Mouse (Mus musculus) adrenal gland (tissue): ENCODE measurements at regions not wholly inside any gene's neighbourhood (a gene's known extent, or its start where the extent isn't known, plus 50 kb on each side); places are given as distances from the start of the nearest gene placed in this dataset.
"Not testable (repeated sequence)": the region's sequence is repeated elsewhere in the genome, so short reads cannot be mapped to it uniquely, and the experiment has no call there.

Source experiments
- intact Hi-C: fragments of 180-260 bp; cut with DNase I; formaldehyde crosslinking; loops from one replicate; pipeline ENCODE4 v1.15.1; 2025

GRCm38 (mm10) chr17:16571403-16571802, 492.5 kb upstream of the Zfp960 start:
- intact Hi-C loops: no loop called here

GRCm38 (mm10) chr17:16588791-16589190, 475.1 kb upstream of the Zfp960 start:
- intact Hi-C loops: no loop called here

GRCm38 (mm10) chr17:16599671-16600070, 464.2 kb upstream of the Zfp960 start:
- intact Hi-C loops: no loop called here

GRCm38 (mm10) chr17:16612405-16612979, 451.4 kb upstream of the Zfp960 start:
- intact Hi-C loops: no loop called here

- intact Hi-C loops: no loop called here
Observed at GRCm38 (mm10) chr17:16621931-16622556, 441.9 kb upstream of the Zfp960 start.

- intact Hi-C loops: no loop called here
Observed at GRCm38 (mm10) chr17:16629854-16630253, 434.1 kb upstream of the Zfp960 start.

GRCm38 (mm10) chr17:16633426-16633825, 430.5 kb upstream of the Zfp960 start:
- intact Hi-C loops: no loop called here

GRCm38 (mm10) chr17:16637463-16637862, 426.4 kb upstream of the Zfp960 start:
- intact Hi-C loops: no loop called here

- intact Hi-C loops: no loop called here
Observed at GRCm38 (mm10) chr17:16647942-16648341, 416.0 kb upstream of the Zfp960 start.

GRCm38 (mm10) chr17:16665253-16665652, 398.7 kb upstream of the Zfp960 start:
- intact Hi-C loops: no loop called here

- intact Hi-C loops: no loop called here
Observed at GRCm38 (mm10) chr17:16667606-16668005, 396.3 kb upstream of the Zfp960 start.

- intact Hi-C loops: no loop called here
Observed at GRCm38 (mm10) chr17:16704199-16704598, 359.7 kb upstream of the Zfp960 start.

GRCm38 (mm10) chr17:16705890-16706289, 358.0 kb upstream of the Zfp960 start:
- intact Hi-C loops: no loop called here

- intact Hi-C loops: no loop called here
Observed at GRCm38 (mm10) chr17:16726904-16727303, 337.0 kb upstream of the Zfp960 start.

- intact Hi-C loops: no loop called here
Observed at GRCm38 (mm10) chr17:16753090-16753489, 310.8 kb upstream of the Zfp960 start.

- intact Hi-C loops: not testable (repeated sequence)
Observed at GRCm38 (mm10) chr17:16770587-16770986, 293.3 kb upstream of the Zfp960 start.

- intact Hi-C loops: no loop called here
Observed at GRCm38 (mm10) chr17:16798316-16798715, 265.6 kb upstream of the Zfp960 start.

- intact Hi-C loops: no loop called here
Observed at GRCm38 (mm10) chr17:16804986-16805385, 258.9 kb upstream of the Zfp960 start.

GRCm38 (mm10) chr17:16818421-16818820, 245.5 kb upstream of the Zfp960 start:
- intact Hi-C loops: no loop called here

- intact Hi-C loops: no loop called here
Observed at GRCm38 (mm10) chr17:16821716-16822115, 242.2 kb upstream of the Zfp960 start.

- intact Hi-C loops: no loop called here
Observed at GRCm38 (mm10) chr17:16839152-16839551, 224.8 kb upstream of the Zfp960 start.

- intact Hi-C loops: no loop called here
Observed at GRCm38 (mm10) chr17:16860771-16861170, 203.1 kb upstream of the Zfp960 start.

GRCm38 (mm10) chr17:16900791-16901190, 163.1 kb upstream of the Zfp960 start:
- intact Hi-C loops: loop anchor here (5.0 kb wide), 2 partner anchors 1098 to 1113 kb away; no protein-coding TSS in a partner anchor
